Mouse (Mus musculus): ENCODE measurements around the gene Kcnj14. TPM values are rescaled to one million over a fixed set of nuclear protein-coding genes. Genes with fewer than 3 reads are reported as not detected.

The Kcnj14 gene
- polyA plus RNA-seq, 1 experiment from 2014 or later, result 0.85 TPM

DNA sequence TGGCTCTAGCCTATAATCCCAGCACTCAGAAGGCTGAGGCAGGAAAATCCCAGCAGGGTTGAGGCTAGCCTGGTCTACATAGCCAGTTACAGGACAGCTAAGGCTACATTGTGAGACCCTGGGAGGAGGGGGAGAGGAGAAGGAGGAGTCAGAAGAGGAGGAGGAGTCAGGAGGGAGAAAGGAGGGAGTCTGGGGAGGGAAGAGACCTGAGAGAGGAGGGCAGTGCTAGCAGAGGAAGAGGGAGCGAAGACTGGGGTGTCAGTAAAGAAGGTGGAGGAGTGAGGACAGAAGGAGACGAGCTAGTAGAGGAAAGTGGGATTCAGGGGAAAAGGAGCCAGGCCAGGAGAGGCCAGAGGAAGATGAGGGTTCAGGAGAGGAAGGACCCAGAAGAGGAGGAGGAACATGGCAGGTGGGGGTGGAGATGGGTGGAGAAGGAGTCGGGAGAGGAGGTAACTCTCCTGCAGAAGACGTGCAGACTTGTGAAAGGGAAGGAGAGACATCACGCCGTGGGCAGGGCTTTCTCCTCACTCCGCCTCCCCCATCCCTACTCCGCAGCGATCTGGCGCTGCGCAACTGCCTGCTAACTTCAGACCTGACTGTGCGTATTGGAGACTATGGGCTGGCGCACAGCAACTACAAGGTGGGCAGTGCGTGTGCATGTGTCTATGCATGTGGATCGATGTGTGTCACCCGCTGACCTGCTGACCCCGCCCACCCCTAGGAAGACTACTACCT is 32.7 kb downstream of the Kcnj14 start:
- WGBS, result 81% methylated on average over 17 of the region's 17 CpGs
- H3K4me3 ChIP-seq (replicated peaks; ENCODE audit: low read length), result no peak overlapping the region
- ATAC-seq, result 0 out of 2 replicates have a peak, but pooled peaks have one; percentile 20
- H3K27me3 ChIP-seq (replicated peaks; ENCODE audit: control insufficient read depth, insufficient read depth, low read length), result no peaks in the 10 kb centered on the region
- peaks cover 50% of the 10 kb centered on the region for H3K36me3 ChIP-seq (ENCODE audit: control insufficient read depth, insufficient read depth)
- peaks cover 10% of the 10 kb centered on the region for H3K4me1 ChIP-seq (replicated peaks; ENCODE audit: control insufficient read depth, insufficient read depth, low read length)
- no peak overlapping the region for H3K9ac ChIP-seq (replicated peaks; ENCODE audit: low read depth, low read length)
- no peak overlapping the region for H3K27ac ChIP-seq (ENCODE audit: low read length)
- H3K4me2 ChIP-seq (ENCODE audit: low read length), result no peak overlapping the region
- peaks cover 3% of the 10 kb centered on the region; the same call in 1 of the 2 replicates for H3K9me3 ChIP-seq (ENCODE audit: control insufficient read depth, low read length)

DNA sequence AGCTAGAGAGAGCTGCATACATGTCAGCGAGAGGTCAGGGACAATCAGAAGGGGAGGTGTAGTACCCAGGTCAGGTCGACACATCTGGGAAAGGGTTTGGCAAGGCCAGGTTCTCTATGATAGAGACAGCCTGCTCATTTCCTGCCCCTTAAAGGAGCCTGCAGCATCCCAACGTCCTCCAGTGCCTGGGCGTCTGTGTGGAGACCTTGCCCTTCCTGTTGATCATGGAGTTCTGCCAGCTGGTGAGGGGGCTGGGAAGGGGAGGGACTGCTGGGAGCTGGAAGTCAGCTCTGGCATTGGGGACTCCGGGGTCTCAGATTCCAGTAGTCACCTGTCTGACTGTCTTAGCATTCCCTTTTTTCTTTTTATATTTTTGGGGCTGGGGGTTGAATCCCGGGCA is 33.9 kb downstream of the Kcnj14 start:
- Histone ChIP-seq H3K27me3 (replicated peaks; ENCODE audit: control insufficient read depth, insufficient read depth, low read length) (no peaks in the 10 kb centered on the region), H3K4me2 (ENCODE audit: low read length) (no peak overlapping the region), H3K27ac (ENCODE audit: low read length) (no peak overlapping the region), H3K4me1 (replicated peaks; ENCODE audit: control insufficient read depth, insufficient read depth, low read length) (peaks cover 18% of the 10 kb centered on the region), H3K9me3 (ENCODE audit: control insufficient read depth, low read length) (peaks cover 3% of the 10 kb centered on the region; the same call in 1 of the 2 replicates), H3K36me3 (ENCODE audit: control insufficient read depth, insufficient read depth) (peaks cover 47% of the 10 kb centered on the region), H3K4me3 (replicated peaks; ENCODE audit: low read length) (no peak overlapping the region), H3K9ac (replicated peaks; ENCODE audit: low read depth, low read length) (no peak overlapping the region)
- WGBS, result 89% methylated on average over 6 of the region's 6 CpGs
- no peak for ATAC-seq

DNA sequence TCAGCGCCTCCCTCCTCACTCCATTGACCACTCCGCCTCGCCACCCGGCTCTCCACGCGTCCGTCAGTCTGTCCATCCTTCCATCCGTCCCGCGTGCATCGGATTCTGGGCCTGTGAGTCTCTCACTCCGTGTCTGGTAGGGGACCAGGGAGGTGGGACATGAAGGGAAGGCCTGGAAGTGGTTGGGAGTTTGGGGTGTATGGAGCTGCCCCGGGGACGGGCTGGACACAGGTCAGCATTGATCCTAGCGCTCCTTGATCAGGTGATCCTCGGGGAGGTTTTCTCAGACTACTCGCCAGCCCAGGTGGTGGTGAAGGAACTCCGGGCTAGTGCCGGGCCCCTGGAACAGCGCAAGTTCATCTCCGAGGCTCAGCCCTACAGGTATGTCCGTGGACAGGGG is 36.9 kb downstream of the Kcnj14 start:
- peaks cover 21% of the 10 kb centered on the region for H3K4me1 ChIP-seq (replicated peaks; ENCODE audit: control insufficient read depth, insufficient read depth, low read length)
- no peaks in the 10 kb centered on the region for H3K27me3 ChIP-seq (replicated peaks; ENCODE audit: control insufficient read depth, insufficient read depth, low read length)
- H3K27ac ChIP-seq (ENCODE audit: low read length), result no peak overlapping the region
- H3K9ac ChIP-seq (replicated peaks; ENCODE audit: low read depth, low read length), result no peak overlapping the region
- WGBS, result 90% methylated on average over 22 of the region's 22 CpGs
- ATAC-seq, result no peak
- H3K9me3 ChIP-seq (ENCODE audit: control insufficient read depth, low read length), result peaks cover 3% of the 10 kb centered on the region; the same call in 1 of the 2 replicates
- H3K4me3 ChIP-seq (replicated peaks; ENCODE audit: low read length), result no peak overlapping the region
- H3K36me3 ChIP-seq (ENCODE audit: control insufficient read depth, insufficient read depth), result peaks cover 31% of the 10 kb centered on the region
- no peak overlapping the region for H3K4me2 ChIP-seq (ENCODE audit: low read length)

DNA sequence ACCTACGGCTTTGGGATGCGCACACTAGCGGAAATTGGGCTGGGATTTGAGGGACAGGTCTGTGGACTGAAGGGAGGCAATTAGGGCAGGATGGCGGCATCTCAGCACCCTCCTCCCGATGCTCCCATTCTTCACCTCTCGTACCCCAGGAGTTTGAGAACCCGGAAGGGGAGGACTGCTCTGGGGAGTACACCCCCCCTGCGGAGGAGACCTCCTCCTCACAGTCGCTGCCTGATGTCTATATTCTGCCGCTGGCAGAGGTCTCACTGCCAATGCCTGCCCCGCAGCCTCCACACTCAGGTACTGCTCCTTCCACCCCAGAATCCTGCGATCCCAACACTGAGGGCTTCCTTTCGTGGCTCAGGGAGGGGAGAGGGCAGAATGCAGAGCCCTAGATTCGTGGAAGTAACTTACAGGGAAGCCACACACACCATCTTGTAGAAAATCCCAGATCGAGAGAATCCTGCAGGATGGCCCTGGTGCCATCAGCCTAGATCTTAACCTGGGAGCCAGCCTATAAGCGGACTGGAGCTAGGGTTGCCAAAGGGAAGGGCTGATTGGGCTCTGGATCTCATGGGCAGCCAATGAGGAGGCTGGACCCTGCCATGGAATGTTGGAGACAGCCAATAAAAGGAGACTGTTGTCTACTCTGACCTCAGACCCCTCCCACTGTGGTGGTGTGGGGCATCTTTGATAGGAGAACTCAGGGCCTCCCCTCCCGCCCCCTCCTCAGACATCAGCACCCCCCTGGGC is 37.7 kb downstream of the Kcnj14 start:
- ATAC-seq, result 0 out of 2 replicates have a peak, but pooled peaks have one; percentile 7
- peaks cover 26% of the 10 kb centered on the region for H3K36me3 ChIP-seq (ENCODE audit: control insufficient read depth, insufficient read depth)
- 12% methylated on average over 17 of the region's 17 CpGs for WGBS
- peak overlapping the region; percentile 93 for H3K4me2 ChIP-seq (ENCODE audit: low read length)
- H3K27me3 ChIP-seq (replicated peaks; ENCODE audit: control insufficient read depth, insufficient read depth, low read length), result no peaks in the 10 kb centered on the region
- H3K9ac ChIP-seq (replicated peaks; ENCODE audit: low read depth, low read length), result peak overlapping the region; percentile 92
- peak overlapping the region; percentile 95 for H3K4me3 ChIP-seq (replicated peaks; ENCODE audit: low read length)
- no peak overlapping the region; the same call in 1 of the 2 replicates for H3K27ac ChIP-seq (ENCODE audit: low read length)
- H3K4me1 ChIP-seq (replicated peaks; ENCODE audit: control insufficient read depth, insufficient read depth, low read length), result peaks cover 21% of the 10 kb centered on the region
- H3K9me3 ChIP-seq (ENCODE audit: control insufficient read depth, low read length), result peaks cover 3% of the 10 kb centered on the region; the same call in 1 of the 2 replicates

DNA sequence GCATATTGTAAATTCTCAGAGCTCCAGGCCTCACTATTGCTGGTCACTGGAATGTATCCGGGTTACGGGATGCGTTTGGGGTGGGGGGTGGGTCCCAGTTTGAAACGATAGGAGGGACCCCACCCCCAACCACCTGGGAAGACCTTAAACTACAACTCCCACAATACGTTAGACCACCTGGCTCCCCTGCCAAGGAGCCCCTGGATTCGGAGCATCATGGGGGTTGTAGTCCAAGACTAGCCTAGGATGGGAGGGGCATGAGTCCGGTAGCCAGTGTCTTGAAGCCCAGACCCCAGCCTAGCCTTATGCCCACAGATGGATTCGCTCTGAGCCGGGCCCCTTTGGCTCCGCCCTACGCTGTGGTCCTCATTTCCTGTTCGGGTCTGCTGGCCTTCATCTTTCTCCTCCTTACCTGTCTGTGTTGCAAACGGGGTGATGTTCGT is 38.4 kb downstream of the Kcnj14 start:
- H3K27me3 ChIP-seq (replicated peaks; ENCODE audit: control insufficient read depth, insufficient read depth, low read length), result no peaks in the 10 kb centered on the region
- H3K9me3 ChIP-seq (ENCODE audit: control insufficient read depth, low read length), result peaks cover 3% of the 10 kb centered on the region; the same call in 1 of the 2 replicates
- peak overlapping the region; percentile 95 for H3K4me3 ChIP-seq (replicated peaks; ENCODE audit: low read length)
- peak overlapping the region; percentile 93 for H3K4me2 ChIP-seq (ENCODE audit: low read length)
- ATAC-seq, result peak; percentile 39
- peaks cover 21% of the 10 kb centered on the region for H3K4me1 ChIP-seq (replicated peaks; ENCODE audit: control insufficient read depth, insufficient read depth, low read length)
- H3K36me3 ChIP-seq (ENCODE audit: control insufficient read depth, insufficient read depth), result peaks cover 26% of the 10 kb centered on the region
- H3K9ac ChIP-seq (replicated peaks; ENCODE audit: low read depth, low read length), result peak overlapping the region; percentile 92
- peak overlapping the region; percentile 90 for H3K27ac ChIP-seq (ENCODE audit: low read length)
- WGBS, result under 1% methylated on average over 14 of the region's 14 CpGs

DNA sequence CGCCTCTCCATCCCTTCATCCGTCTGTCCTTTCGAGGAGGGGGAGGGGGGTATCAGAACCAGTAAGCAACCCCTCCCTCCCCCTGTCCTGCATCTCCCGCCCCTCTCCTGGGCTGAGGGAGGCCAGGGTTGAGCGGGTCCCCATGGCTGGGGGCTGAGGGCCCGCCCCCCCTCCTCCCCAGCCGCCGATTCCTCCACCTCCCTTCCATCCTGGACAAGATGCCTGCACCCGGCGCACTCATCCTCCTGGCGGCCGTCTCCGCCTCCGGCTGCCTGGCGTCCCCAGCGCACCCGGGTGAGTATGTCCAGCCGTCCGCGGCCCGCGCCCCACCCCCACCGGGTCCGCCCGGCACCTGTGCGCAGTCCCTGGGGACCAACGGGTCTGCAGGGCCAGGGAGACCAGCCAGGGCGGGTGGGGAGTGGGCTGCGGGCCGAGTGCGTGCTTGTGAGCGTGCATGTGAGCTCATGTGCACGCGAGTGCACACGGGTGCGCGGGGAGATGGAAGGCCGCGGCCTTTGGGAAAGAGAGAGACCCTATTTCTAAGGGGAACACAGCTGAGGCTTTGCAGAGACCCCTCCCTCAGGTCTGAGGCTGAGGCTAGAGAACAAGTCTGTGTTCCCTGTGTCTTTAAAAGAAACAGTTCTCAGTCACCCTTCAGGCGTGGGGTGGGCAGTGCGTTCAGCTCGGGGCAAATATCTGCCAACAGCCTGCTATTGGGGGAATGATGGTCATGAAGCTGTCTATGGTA is 39.0 kb downstream of the Kcnj14 start:
- Histone ChIP-seq H3K9ac (replicated peaks; ENCODE audit: low read depth, low read length) (peak overlapping the region; percentile 92), H3K27ac (ENCODE audit: low read length) (peak overlapping the region; percentile 90), H3K4me3 (replicated peaks; ENCODE audit: low read length) (peak overlapping the region; percentile 95), H3K9me3 (ENCODE audit: control insufficient read depth, low read length) (peaks cover 3% of the 10 kb centered on the region; the same call in 1 of the 2 replicates), H3K4me2 (ENCODE audit: low read length) (peak overlapping the region; percentile 93), H3K27me3 (replicated peaks; ENCODE audit: control insufficient read depth, insufficient read depth, low read length) (no peaks in the 10 kb centered on the region), H3K36me3 (ENCODE audit: control insufficient read depth, insufficient read depth) (peaks cover 26% of the 10 kb centered on the region), H3K4me1 (replicated peaks; ENCODE audit: control insufficient read depth, insufficient read depth, low read length) (peaks cover 21% of the 10 kb centered on the region)
- under 1% methylated on average over 36 of the region's 42 CpGs for WGBS
- ATAC-seq, result peak; percentile 31

DNA sequence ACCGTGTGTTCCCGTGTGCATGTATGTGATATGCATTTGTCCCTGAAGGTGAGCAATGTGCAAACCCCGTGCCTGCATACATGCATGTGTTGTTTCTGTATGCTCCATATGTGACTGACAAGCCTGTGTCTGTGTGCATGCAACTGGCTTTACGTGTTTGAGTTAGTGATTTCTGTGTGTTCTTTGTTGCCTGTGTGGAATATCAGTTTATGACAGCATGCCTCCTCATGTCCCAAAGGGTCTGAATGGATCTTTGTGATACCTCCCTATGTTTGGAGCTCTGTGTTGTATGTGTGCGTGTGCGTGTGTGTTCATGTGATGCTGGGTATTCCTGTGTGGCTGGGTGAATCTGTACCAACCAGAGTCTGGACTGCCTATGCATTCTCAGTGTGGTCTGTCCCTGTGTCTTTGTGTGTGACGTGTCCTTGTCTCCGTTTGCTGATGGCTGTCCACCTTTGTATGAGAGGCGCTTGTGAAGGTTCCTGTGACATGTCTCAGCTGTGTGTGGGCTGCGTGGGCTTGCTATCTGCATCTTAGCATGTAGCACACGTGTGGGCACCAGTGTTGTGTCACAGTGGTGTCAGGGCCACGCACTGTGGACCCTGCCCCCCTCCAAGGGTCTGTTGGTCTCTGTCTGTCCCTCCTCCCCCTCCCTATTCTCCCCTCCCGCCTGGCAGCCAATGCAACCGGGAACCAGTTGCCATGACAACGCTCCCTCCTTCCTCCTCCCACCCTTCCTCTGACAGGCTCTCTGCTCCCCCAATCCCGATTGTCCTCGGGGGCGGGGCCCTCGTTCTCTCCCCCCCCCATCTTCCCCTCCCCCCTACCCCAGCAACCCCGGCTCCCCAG is 39.8 kb downstream of the Kcnj14 start, which contains the start of gene Sult2b1:
Sult2b1 (minus strand) TSS at position 146 of the 849 bp plus-strand sequence.
- Histone ChIP-seq H3K27ac (ENCODE audit: low read length) (peak within 1 kb of the TSS; percentile 98), H3K4me1 (replicated peaks; ENCODE audit: control insufficient read depth, insufficient read depth, low read length) (peaks cover 21% of the 10 kb centered on the region), H3K36me3 (ENCODE audit: control insufficient read depth, insufficient read depth) (peaks cover 20% of the 10 kb centered on the region), H3K4me3 (replicated peaks; ENCODE audit: low read length) (peak within 1 kb of the TSS; percentile 95), H3K9ac (replicated peaks; ENCODE audit: low read depth, low read length) (peak within 1 kb of the TSS; percentile 92), H3K27me3 (replicated peaks; ENCODE audit: control insufficient read depth, insufficient read depth, low read length) (no peaks in the 10 kb centered on the region), H3K4me2 (ENCODE audit: low read length) (peak within 1 kb of the TSS; percentile 93), H3K9me3 (ENCODE audit: control insufficient read depth, low read length) (peaks cover under 1% of the 10 kb centered on the region; the same call in 1 of the 2 replicates)
- peak; percentile 63 for ATAC-seq
- WGBS, result 15% methylated on average over 20 of the region's 20 CpGs

DNA sequence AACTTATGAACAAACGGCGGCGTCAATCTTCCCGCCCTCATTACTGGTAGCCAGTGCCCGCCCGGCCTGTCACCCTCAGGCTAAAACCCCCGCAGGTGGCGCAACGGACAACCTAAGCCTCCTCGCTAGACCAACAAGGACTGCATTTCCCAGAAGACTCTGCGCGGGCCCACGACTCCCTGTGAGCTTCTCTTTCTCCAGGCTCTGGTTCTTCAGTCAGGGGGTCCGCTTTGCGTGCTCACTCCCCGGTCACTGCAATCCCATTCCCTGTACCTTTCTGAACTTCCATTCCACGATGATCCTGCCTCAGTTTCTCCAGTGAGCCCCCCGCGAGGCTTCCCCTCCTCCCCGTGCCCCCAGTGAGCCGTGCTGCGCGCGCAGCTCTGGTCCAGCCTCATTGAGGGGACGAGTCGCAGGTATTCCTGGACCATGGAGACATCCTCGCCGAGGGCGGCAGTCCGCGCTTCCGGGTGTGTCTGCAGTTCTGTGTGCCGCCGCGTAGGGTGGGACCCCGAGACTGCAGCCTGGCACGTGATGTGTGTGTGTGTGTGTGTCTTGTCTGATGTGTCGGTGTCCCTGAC is 41.0 kb downstream of the Kcnj14 start, which contains the start of gene Lmtk3:
Lmtk3 (plus strand) TSS at position 228 of the 581 bp plus-strand sequence.
- Histone ChIP-seq H3K9ac (replicated peaks; ENCODE audit: low read depth, low read length) (peak within 1 kb of the TSS; percentile 62), H3K9me3 (ENCODE audit: control insufficient read depth, low read length) (no peaks in the 10 kb centered on the region), H3K27ac (ENCODE audit: low read length) (peak within 1 kb of the TSS; percentile 98), H3K36me3 (ENCODE audit: control insufficient read depth, insufficient read depth) (peaks cover 9% of the 10 kb centered on the region), H3K4me3 (replicated peaks; ENCODE audit: low read length) (peak within 1 kb of the TSS; percentile 95), H3K4me1 (replicated peaks; ENCODE audit: control insufficient read depth, insufficient read depth, low read length) (peaks cover 29% of the 10 kb centered on the region), H3K4me2 (ENCODE audit: low read length) (peak within 1 kb of the TSS; percentile 58), H3K27me3 (replicated peaks; ENCODE audit: control insufficient read depth, insufficient read depth, low read length) (no peaks in the 10 kb centered on the region)
- under 1% methylated on average over 38 of the region's 38 CpGs for whole genome bisulfite sequencing
- peak; percentile 54 for ATAC-seq
